Mouse (Mus musculus) ES-E14 (cell line): ENCODE data around the gene Slc3a1. TPM values are rescaled to one million over a fixed set of nuclear protein-coding genes. Genes with fewer than 3 reads are reported as not detected.

ENCODE experiments used
- DNase-seq: peaks from one replicate; pipeline ENCODE4 v3.0.0-alpha.2; 2013; ENCODE audit warnings: low read depth, low spot score
- H3K27ac ChIP-seq: 2 replicates; pipeline ENCODE4 v1.5.1; 2012; ENCODE audit warnings: low read depth, mild to moderate bottlenecking, low read length, moderate library complexity, mixed read lengths; ENCODE audit not compliant: poor library complexity, insufficient read depth, severe bottlenecking
- H3K36me3 ChIP-seq: 2 replicates; pipeline ENCODE4 v1.6.1; 2012; ENCODE audit warnings: mild to moderate bottlenecking, low read length, moderate library complexity, mixed read lengths; ENCODE audit not compliant: control insufficient read depth, poor library complexity, insufficient read depth, severe bottlenecking
- H3K4me1 ChIP-seq, 2 experiments: fragments of 150-350 bp in 1 of 2; sonication (generic) in 1 of 2; 2 replicates each; pipeline ENCODE4 v1.6.1; 2012; ENCODE audit warnings: low read length in 2 of 2, mild to moderate bottlenecking in 1 of 2, mixed read lengths in 1 of 2; ENCODE audit not compliant: control insufficient read depth in 2 of 2, insufficient read depth in 2 of 2, poor library complexity in 1 of 2
- H3K4me3 ChIP-seq, 2 experiments: fragments of 150-350 bp in 1 of 2; sonication (generic) in 1 of 2; 2 replicates each; pipeline ENCODE4 v1.5.1; 2012; ENCODE audit warnings: low read length in 2 of 2, low read depth in 1 of 2, mild to moderate bottlenecking in 1 of 2, mixed read lengths in 1 of 2; ENCODE audit not compliant: insufficient read depth in 1 of 2, poor library complexity in 1 of 2, severe bottlenecking in 1 of 2
- H3K9ac ChIP-seq: 2 replicates; pipeline ENCODE4 v1.6.1; 2012; ENCODE audit warnings: low read depth, mild to moderate bottlenecking, low read length, mixed read lengths; ENCODE audit not compliant: poor library complexity, insufficient read depth, severe bottlenecking
- H3K9me3 ChIP-seq: fragments of 150-350 bp; sonication (generic); 2 replicates; pipeline ENCODE4 v1.6.1; 2012; ENCODE audit warnings: low read depth, mild to moderate bottlenecking, low read length; ENCODE audit not compliant: control insufficient read depth, insufficient read depth
- CHD2 ChIP-seq: IDR thresholded peaks from 2 replicates; pipeline ENCODE4 v1.6.1; 2014; ENCODE audit warnings: mild to moderate bottlenecking, low read depth, low read length, inconsistent platforms
- HCFC1 ChIP-seq: IDR thresholded peaks from 2 replicates; pipeline ENCODE4 v1.6.1; 2012; ENCODE audit warnings: low read length, inconsistent platforms, borderline replicate concordance; ENCODE audit not compliant: insufficient read depth
- MAFK ChIP-seq: IDR thresholded peaks from 2 replicates; pipeline ENCODE4 v1.6.1; 2014; ENCODE audit warnings: mild to moderate bottlenecking, low read depth, low read length, inconsistent platforms; ENCODE audit not compliant: insufficient read depth
- ZC3H11A ChIP-seq: IDR thresholded peaks from 2 replicates; pipeline ENCODE4 v1.6.1; 2012; ENCODE audit warnings: low read depth, mild to moderate bottlenecking, inconsistent platforms, low read length, borderline replicate concordance
- ZNF384 ChIP-seq: IDR thresholded peaks from 2 replicates; pipeline ENCODE4 v1.6.1; 2012; ENCODE audit warnings: low read depth, low read length, inconsistent platforms
- in situ Hi-C, 2 experiments: fragments of 600-800 bp; cut with MboI; formaldehyde crosslinking; loops; one replicate each; pipeline ENCODE4 v1.15.1; 2025; ENCODE audit warnings: low sequenced_read_pairs in 2 of 2, inconsistent platforms in 1 of 2; ENCODE audit not compliant: unreplicated experiment in 2 of 2
- total RNA-seq: library from RNA; depleted of rRNA; stranded (reverse); fragments of 300-350 nt; gene quantifications from 2 replicates; pipeline ENCODE4 v1.2.3, GENCODE M21; 2012

Slc3a1 gene
- total RNA-seq, 1 experiment = 0.18 TPM

DNA sequence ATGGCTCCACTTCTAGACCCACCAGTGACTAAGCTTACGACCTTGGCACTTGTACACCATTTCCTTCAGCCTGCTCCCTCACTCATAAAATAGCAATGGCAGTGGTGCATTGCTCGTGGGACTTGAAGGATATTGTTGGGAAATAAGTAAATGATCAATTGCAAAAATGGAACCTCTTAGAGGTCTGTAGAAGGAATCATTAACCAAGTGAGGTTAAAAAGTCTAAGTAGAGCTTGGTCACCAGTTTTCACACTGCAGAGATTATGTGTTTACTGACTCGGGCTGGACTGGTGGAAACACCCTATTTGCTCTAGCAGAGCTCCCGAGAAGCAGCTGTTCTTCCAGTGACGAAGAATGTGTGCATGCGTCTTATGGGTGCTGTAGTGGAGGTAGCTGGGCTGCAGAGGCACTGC, 15.2 kb downstream of the Slc3a1 start:
- Histone ChIP-seq H3K27ac (no peak overlapping the region), H3K9me3 (no peaks in the 10 kb centered on the region), H3K4me1 (no peaks in the 10 kb centered on the region), H3K36me3 (no peaks in the 10 kb centered on the region), H3K9ac (no peak overlapping the region), H3K4me3 (no peak overlapping the region)
- in situ Hi-C loops = no loop called here
- DNase-seq = no peak
- TF ChIP-seq CHD2 (no peak), MAFK (no peak), ZNF384 (no peak), ZC3H11A (no peak), HCFC1 (no peak)

DNA sequence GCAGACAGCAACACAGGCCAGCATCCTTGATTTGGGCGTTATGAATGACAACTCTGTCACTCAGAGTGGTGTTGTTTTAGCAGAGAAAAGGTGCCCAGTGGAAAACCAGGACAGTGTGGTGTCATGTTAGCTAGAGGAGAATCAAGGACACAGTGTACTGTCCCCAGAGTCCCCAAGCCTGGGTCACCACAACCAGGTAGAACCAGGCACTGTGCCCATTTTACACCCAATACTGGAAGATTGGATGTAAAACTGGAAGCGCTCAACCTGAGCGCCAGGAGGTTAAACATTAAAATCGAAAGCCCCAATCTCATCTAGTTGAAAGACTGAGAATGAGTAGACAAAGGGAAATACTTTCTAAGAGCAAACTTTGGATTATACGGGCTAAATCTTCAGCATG, 16.3 kb downstream of the Slc3a1 start:
- Histone ChIP-seq H3K4me1 (no peaks in the 10 kb centered on the region), H3K27ac (no peak overlapping the region), H3K9ac (no peak overlapping the region), H3K9me3 (no peaks in the 10 kb centered on the region), H3K36me3 (no peaks in the 10 kb centered on the region), H3K4me3 (no peak overlapping the region)
- no peak for TF ChIP-seq ZC3H11A
- no peak for TF ChIP-seq MAFK
- no peak for TF ChIP-seq ZNF384
- TF ChIP-seq HCFC1 = no peak
- no peak for TF ChIP-seq CHD2
- no peak for DNase-seq
- in situ Hi-C loops = no loop called here

DNA sequence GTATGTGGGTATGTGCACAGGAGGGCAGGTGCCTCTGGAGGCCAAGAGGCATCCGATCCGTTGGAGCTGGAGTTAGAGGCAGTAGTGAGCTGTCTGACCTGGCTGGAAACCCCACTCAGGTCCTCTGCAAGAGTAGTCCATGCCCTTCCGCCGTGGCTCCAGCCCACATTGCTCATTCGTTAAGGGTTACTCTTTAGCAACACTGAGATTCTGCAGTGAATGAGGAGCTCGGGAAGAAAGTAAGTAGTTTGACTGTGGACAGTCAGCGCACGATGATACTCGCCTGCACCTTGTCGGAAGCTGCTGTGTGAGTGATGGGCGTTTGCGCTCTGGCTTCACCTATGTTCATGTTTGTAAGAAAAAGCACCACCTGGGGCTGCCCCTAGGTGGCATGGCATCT, 17.0 kb downstream of the Slc3a1 start:
- H3K4me3 ChIP-seq = no peak overlapping the region
- TF ChIP-seq ZC3H11A = no peak
- no peak for TF ChIP-seq MAFK
- no peak for TF ChIP-seq HCFC1
- no peak for TF ChIP-seq ZNF384
- no peak for TF ChIP-seq CHD2
- no peak overlapping the region for H3K9ac ChIP-seq
- no peak for DNase-seq
- H3K4me1 ChIP-seq = no peaks in the 10 kb centered on the region
- no peak overlapping the region for H3K27ac ChIP-seq
- H3K36me3 ChIP-seq = no peaks in the 10 kb centered on the region
- in situ Hi-C loops = no loop called here
- H3K9me3 ChIP-seq = no peaks in the 10 kb centered on the region

DNA sequence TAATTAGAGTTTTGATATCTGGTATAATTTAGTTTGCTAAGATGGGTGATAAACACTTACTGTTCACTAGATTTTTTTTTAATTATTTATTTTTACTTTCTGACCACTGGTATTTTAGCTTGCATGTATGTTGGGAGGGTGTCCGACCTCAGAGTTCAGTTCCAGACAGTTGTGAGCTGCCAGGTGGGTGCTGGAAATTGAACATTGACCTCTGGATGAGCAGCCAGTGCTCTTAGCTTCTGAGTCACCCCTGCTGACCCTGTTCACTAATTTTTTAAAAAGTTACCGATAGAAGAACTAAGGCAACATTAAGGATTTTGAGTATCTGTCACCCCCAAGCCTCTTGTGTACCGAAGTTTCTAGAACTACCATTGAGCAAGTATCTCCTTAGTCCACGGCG, 20.2 kb downstream of the Slc3a1 start:
- no peak for DNase-seq
- in situ Hi-C loops = no loop called here
- TF ChIP-seq MAFK = no peak
- TF ChIP-seq ZC3H11A = no peak
- TF ChIP-seq HCFC1 = no peak
- no peak for TF ChIP-seq CHD2
- TF ChIP-seq ZNF384 = no peak
- Histone ChIP-seq H3K4me3 (no peak overlapping the region), H3K4me1 (no peaks in the 10 kb centered on the region), H3K9ac (no peak overlapping the region), H3K9me3 (no peaks in the 10 kb centered on the region), H3K27ac (no peak overlapping the region), H3K36me3 (no peaks in the 10 kb centered on the region)

DNA sequence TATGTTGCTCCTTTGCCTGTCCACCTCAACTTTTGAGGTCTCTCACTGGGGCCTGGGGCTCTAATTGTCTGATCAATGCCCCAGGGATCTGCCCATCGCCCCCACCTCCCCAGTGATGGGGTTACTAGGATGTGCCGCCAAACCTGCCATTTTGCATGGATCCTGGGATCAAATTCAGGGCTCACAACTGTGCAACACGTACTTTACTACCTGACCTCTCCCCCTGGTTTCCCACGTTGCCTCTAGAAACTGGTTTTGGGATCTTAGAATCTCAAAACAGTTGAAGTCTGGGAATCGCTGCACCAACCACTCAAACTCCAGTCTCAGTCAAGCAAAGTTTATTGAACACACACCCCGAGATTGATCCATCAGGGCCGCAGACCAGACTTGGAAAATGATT, 30.1 kb downstream of the Slc3a1 start:
- H3K9me3 ChIP-seq = no peaks in the 10 kb centered on the region
- H3K9ac ChIP-seq = no peak overlapping the region
- in situ Hi-C loops = no loop called here
- H3K4me1 ChIP-seq = no peaks in the 10 kb centered on the region
- no peak for DNase-seq
- H3K4me3 ChIP-seq = no peak overlapping the region
- no peak for TF ChIP-seq ZNF384
- no peak for TF ChIP-seq ZC3H11A
- no peak for TF ChIP-seq CHD2
- no peak for TF ChIP-seq MAFK
- no peak for TF ChIP-seq HCFC1
- H3K36me3 ChIP-seq = peaks cover 3% of the 10 kb centered on the region
- no peak overlapping the region for H3K27ac ChIP-seq
